Mouse (Mus musculus): ENCODE results near the gene Dusp21. TPM values are rescaled to one million over a fixed set of nuclear protein-coding genes. Genes with fewer than 3 reads are reported as not detected.

The Dusp21 gene
- polyA plus RNA-seq, 1 experiment from 2014 or later = not detected

DNA sequence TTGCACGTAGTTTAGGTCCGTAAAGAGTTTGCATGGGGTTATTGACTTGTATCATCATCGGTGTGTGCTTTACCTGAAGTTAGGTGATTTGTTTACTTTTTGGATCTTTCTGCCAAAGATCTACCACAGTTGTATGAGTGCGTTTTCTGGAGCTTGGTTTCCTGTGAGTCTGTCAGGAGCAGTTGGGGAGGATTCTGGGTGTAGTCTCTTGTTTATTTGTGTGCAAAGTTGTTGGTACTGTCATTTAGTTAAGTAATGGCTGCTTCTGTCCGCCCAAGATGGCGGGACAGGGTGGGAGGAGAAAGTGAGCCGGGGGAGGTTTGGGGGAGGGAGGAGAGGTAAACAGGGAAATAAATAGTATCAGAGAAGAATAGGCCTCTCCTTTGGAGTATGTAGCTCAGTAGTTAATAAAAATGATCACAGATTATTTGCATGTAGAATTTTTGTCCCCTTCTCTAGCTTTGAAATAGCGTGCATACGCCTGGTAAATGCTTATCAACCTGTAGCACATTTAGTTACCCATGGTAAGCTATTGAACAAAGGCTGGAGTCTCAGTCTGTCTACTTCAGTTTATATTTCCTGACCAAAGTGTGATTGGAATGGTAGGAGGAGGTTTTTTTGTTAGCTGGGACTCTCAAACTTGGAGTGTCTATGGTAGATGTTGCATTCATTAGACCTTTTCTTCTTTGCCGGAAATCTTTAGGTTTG is 18.4 kb downstream of the Dusp21 start:
- 2% methylated on average over 10 of the region's 10 CpGs for WGBS
- Histone ChIP-seq H3K4me3 (replicated peaks; ENCODE audit: low read depth, low read length) (peak overlapping the region; percentile 82), H3K36me3 (ENCODE audit: insufficient read depth, low read length) (no peaks in the 10 kb centered on the region), H3K4me1 (replicated peaks; ENCODE audit: insufficient read depth, low read length) (no peaks in the 10 kb centered on the region), H3K27ac (peak overlapping the region; percentile 98), H3K27me3 (ENCODE audit: insufficient read depth, low read length) (no peaks in the 10 kb centered on the region), H3K4me2 (ENCODE audit: low read length) (peak overlapping the region; percentile 58), H3K9me3 (replicated peaks; ENCODE audit: low read length) (no peaks in the 10 kb centered on the region), H3K9ac (ENCODE audit: low read depth, low read length) (peak overlapping the region; percentile 94)
- ATAC-seq (replicated peaks; ENCODE audit: low FRiP score, low read depth) = no peak
- no peak for TF ChIP-seq CTCF (IDR thresholded peaks at IDR 0.05; ENCODE audit: low read depth)
- DNase-seq (ENCODE audit: low spot score) = peak; percentile 59

DNA sequence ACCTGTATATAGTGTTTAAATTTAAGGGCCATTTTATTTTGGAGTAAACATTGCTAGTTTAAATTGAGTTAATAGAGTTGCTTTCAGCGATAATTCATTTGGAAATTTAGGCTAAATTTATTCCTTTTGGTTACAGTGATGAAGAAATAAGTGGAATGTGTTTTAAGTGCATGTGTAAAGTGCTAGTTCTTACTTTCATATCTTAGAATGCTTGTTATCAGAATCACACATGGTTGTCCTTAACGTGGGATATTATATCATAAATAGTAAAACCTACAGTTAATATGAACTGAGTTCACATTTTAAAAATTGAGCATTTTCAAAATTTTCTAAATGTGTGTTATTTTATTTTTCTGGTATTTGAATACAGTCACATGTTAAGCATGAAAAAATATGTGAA is 19.5 kb downstream of the Dusp21 start:
- WGBS = 75% methylated on average over 2 of the region's 2 CpGs
- no peak for TF ChIP-seq CTCF (IDR thresholded peaks at IDR 0.05; ENCODE audit: low read depth)
- no peaks in the 10 kb centered on the region for H3K4me1 ChIP-seq (replicated peaks; ENCODE audit: insufficient read depth, low read length)
- no peak for ATAC-seq (replicated peaks; ENCODE audit: low FRiP score, low read depth)
- H3K4me3 ChIP-seq (replicated peaks; ENCODE audit: low read depth, low read length) = peak overlapping the region; percentile 82; the same call in 1 of the 2 replicates
- H3K9me3 ChIP-seq (replicated peaks; ENCODE audit: low read length) = no peaks in the 10 kb centered on the region
- H3K4me2 ChIP-seq (ENCODE audit: low read length) = peak overlapping the region; percentile 58
- no peaks in the 10 kb centered on the region for H3K27me3 ChIP-seq (ENCODE audit: insufficient read depth, low read length)
- H3K27ac ChIP-seq = no peak overlapping the region
- H3K36me3 ChIP-seq (ENCODE audit: insufficient read depth, low read length) = no peaks in the 10 kb centered on the region
- no peak overlapping the region for H3K9ac ChIP-seq (ENCODE audit: low read depth, low read length)
- DNase-seq (ENCODE audit: low spot score) = no peak

- H3K4me2 ChIP-seq (ENCODE audit: low read length) = no peak overlapping the region
- no peak for TF ChIP-seq CTCF (IDR thresholded peaks at IDR 0.05; ENCODE audit: low read depth)
- no peak overlapping the region for H3K9ac ChIP-seq (ENCODE audit: low read depth, low read length)
- no peaks in the 10 kb centered on the region for H3K4me1 ChIP-seq (replicated peaks; ENCODE audit: insufficient read depth, low read length)
- WGBS = 86% methylated on average over 3 of the region's 3 CpGs
- no peaks in the 10 kb centered on the region for H3K9me3 ChIP-seq (replicated peaks; ENCODE audit: low read length)
- H3K27ac ChIP-seq = no peak overlapping the region
- H3K36me3 ChIP-seq (ENCODE audit: insufficient read depth, low read length) = no peaks in the 10 kb centered on the region
- DNase-seq (ENCODE audit: low spot score) = no peak
- H3K4me3 ChIP-seq (replicated peaks; ENCODE audit: low read depth, low read length) = no peak overlapping the region
- ATAC-seq (replicated peaks; ENCODE audit: low FRiP score, low read depth) = no peak
- H3K27me3 ChIP-seq (ENCODE audit: insufficient read depth, low read length) = no peaks in the 10 kb centered on the region
Observed at GRCm38 (mm10) chrX:18166961-18167360, 21.3 kb downstream of the Dusp21 start.

DNA sequence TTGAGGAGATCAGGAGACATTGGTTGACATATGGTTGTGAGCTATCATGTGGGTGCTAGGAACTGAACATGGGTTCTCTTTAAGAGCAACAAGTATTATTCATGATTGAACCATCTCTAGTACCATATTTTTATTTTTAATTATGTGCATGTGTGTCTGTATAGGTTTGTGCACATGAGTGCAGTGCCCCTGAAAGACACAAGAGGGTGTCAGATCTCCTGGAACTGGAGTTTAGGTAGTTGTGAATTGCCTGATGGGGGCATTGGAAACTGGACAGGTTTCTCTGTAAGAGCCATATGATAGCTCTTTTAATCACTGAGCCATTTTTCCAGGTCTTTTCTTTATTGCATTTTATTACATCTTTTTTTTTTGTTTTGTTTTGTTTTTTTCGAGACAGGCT is 23.3 kb downstream of the Dusp21 start:
- DNase-seq (ENCODE audit: low spot score) (no peak), ATAC-seq (replicated peaks; ENCODE audit: low FRiP score, low read depth) (no peak)
- no peaks in the 10 kb centered on the region for H3K9me3 ChIP-seq (replicated peaks; ENCODE audit: low read length)
- H3K4me2 ChIP-seq (ENCODE audit: low read length) = no peak overlapping the region
- no peaks in the 10 kb centered on the region for H3K27me3 ChIP-seq (ENCODE audit: insufficient read depth, low read length)
- no peak overlapping the region for H3K9ac ChIP-seq (ENCODE audit: low read depth, low read length)
- H3K4me3 ChIP-seq (replicated peaks; ENCODE audit: low read depth, low read length) = no peak overlapping the region
- no peak overlapping the region for H3K27ac ChIP-seq
- no peaks in the 10 kb centered on the region for H3K36me3 ChIP-seq (ENCODE audit: insufficient read depth, low read length)
- no peak for TF ChIP-seq CTCF (IDR thresholded peaks at IDR 0.05; ENCODE audit: low read depth)
- H3K4me1 ChIP-seq (replicated peaks; ENCODE audit: insufficient read depth, low read length) = no peaks in the 10 kb centered on the region
- 89% methylated on average over 1 of the region's 1 CpGs for WGBS

- H3K4me1 ChIP-seq (replicated peaks; ENCODE audit: insufficient read depth, low read length) = no peaks in the 10 kb centered on the region
- no peak for DNase-seq (ENCODE audit: low spot score)
- no peaks in the 10 kb centered on the region for H3K27me3 ChIP-seq (ENCODE audit: insufficient read depth, low read length)
- no peak overlapping the region for H3K27ac ChIP-seq
- TF ChIP-seq CTCF (IDR thresholded peaks at IDR 0.05; ENCODE audit: low read depth) = no peak
- H3K4me2 ChIP-seq (ENCODE audit: low read length) = no peak overlapping the region
- no peak overlapping the region for H3K9ac ChIP-seq (ENCODE audit: low read depth, low read length)
- ATAC-seq (replicated peaks; ENCODE audit: low FRiP score, low read depth) = no peak
- H3K9me3 ChIP-seq (replicated peaks; ENCODE audit: low read length) = no peaks in the 10 kb centered on the region
- H3K36me3 ChIP-seq (ENCODE audit: insufficient read depth, low read length) = no peaks in the 10 kb centered on the region
- H3K4me3 ChIP-seq (replicated peaks; ENCODE audit: low read depth, low read length) = no peak overlapping the region
- 25% methylated on average over 4 of the region's 4 CpGs for WGBS
Observed at GRCm38 (mm10) chrX:18174831-18175230, 29.2 kb downstream of the Dusp21 start.

GRCm38 (mm10) chrX:18177803-18178202 is 32.1 kb downstream of the Dusp21 start:
- H3K4me2 ChIP-seq (ENCODE audit: low read length) = no peak overlapping the region
- 88% methylated on average over 4 of the region's 4 CpGs for WGBS
- H3K27ac ChIP-seq = no peak overlapping the region
- H3K4me1 ChIP-seq (replicated peaks; ENCODE audit: insufficient read depth, low read length) = no peaks in the 10 kb centered on the region
- no peaks in the 10 kb centered on the region for H3K9me3 ChIP-seq (replicated peaks; ENCODE audit: low read length)
- no peak overlapping the region for H3K4me3 ChIP-seq (replicated peaks; ENCODE audit: low read depth, low read length)
- no peak for DNase-seq (ENCODE audit: low spot score)
- no peaks in the 10 kb centered on the region for H3K27me3 ChIP-seq (ENCODE audit: insufficient read depth, low read length)
- no peak for ATAC-seq (replicated peaks; ENCODE audit: low FRiP score, low read depth)
- H3K36me3 ChIP-seq (ENCODE audit: insufficient read depth, low read length) = no peaks in the 10 kb centered on the region
- TF ChIP-seq CTCF (IDR thresholded peaks at IDR 0.05; ENCODE audit: low read depth) = no peak
- H3K9ac ChIP-seq (ENCODE audit: low read depth, low read length) = no peak overlapping the region

DNA sequence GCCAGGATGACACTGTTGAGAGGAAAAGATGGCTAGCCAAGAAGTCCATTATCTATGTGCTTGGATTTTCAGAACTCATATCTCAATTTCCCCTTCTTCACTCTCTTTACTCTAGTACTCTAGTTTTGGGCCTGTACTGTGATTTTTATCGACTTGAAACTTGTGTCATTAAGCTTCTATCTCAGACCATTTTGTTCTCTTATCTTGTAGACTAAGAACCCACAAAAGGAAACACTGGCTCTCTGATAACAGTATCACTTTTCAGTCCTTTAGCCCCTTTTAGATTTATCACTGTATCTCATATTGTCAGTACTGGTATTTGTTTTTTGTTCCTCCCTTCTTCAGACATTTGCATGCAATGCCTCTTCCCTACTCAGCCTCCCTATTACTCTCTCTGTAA is 33.8 kb downstream of the Dusp21 start:
- H3K36me3 ChIP-seq (ENCODE audit: insufficient read depth, low read length) = no peaks in the 10 kb centered on the region
- H3K9me3 ChIP-seq (replicated peaks; ENCODE audit: low read length) = no peaks in the 10 kb centered on the region
- no peak for ATAC-seq (replicated peaks; ENCODE audit: low FRiP score, low read depth)
- 88% methylated on average over 1 of the region's 1 CpGs for WGBS
- H3K9ac ChIP-seq (ENCODE audit: low read depth, low read length) = no peak overlapping the region
- no peak overlapping the region for H3K27ac ChIP-seq
- H3K4me3 ChIP-seq (replicated peaks; ENCODE audit: low read depth, low read length) = no peak overlapping the region
- H3K4me1 ChIP-seq (replicated peaks; ENCODE audit: insufficient read depth, low read length) = no peaks in the 10 kb centered on the region
- no peak overlapping the region for H3K4me2 ChIP-seq (ENCODE audit: low read length)
- no peak for TF ChIP-seq CTCF (IDR thresholded peaks at IDR 0.05; ENCODE audit: low read depth)
- H3K27me3 ChIP-seq (ENCODE audit: insufficient read depth, low read length) = no peaks in the 10 kb centered on the region
- no peak for DNase-seq (ENCODE audit: low spot score)

All from kidney, postnatal 0 days (tissue).